Mouse (Mus musculus) Patski (cell line): ENCODE results near the gene Smarca4. TPM values are rescaled to one million over a fixed set of nuclear protein-coding genes. Genes with fewer than 3 reads are reported as not detected.
A peak's percentile ranks its signal among the peaks of the same experiment; 100 is the strongest.

ENCODE experiments used
- ATAC-seq: fragments of 100-300 bp; one replicate; pipeline ENCODE4 v1.8.0; 2021
- CTCF ChIA-PET: fragments of 350-600 bp; sonication (Branson Sonifier 250); formaldehyde crosslinking; loops from one replicate; lab custom pipeline; 2022; ENCODE audit warnings: inconsistent platforms; lab: Charles Lee
- POLR2A ChIA-PET: fragments of 350-600 bp; sonication (Branson Sonifier 250); formaldehyde crosslinking; loops from one replicate; lab custom pipeline; 2022; ENCODE audit warnings: antibody characterized with exemption, inconsistent platforms; lab: Charles Lee
- DNase-seq: peaks from one replicate; pipeline ENCODE4 v3.0.0-alpha.2; 2011; ENCODE audit warnings: low read depth, low spot score
- H3K27me3 ChIP-seq: fragments of 371-371 bp; one replicate; pipeline ENCODE4 v1.5.1; 2021
- CTCF ChIP-seq: fragments of 100-300 bp; IDR thresholded peaks from one replicate; pipeline ENCODE4 v1.5.1; 2021
- in situ Hi-C: fragments of 300-500 bp; cut with MboI; formaldehyde crosslinking; loops from 3 replicates; pipeline ENCODE4 v1.11.1; 2018; ENCODE audit warnings: low pct_unique_long_range_greater_than_20kb, mixed read lengths
- polyA plus RNA-seq: library from polyadenylated mRNA; unstranded; gene quantifications from one replicate; pipeline ENCODE4 v1.2.3, GENCODE M21; 2021

Gene Smarca4
- polyA plus RNA-seq, 1 experiment from 2014 or later: 89.3 TPM

GRCm38 (mm10) chr9:21741514-21741913, 125.5 kb downstream of the Smarca4 start:
- DNase-seq: no peak
- in situ Hi-C loops: no loop called here

DNA sequence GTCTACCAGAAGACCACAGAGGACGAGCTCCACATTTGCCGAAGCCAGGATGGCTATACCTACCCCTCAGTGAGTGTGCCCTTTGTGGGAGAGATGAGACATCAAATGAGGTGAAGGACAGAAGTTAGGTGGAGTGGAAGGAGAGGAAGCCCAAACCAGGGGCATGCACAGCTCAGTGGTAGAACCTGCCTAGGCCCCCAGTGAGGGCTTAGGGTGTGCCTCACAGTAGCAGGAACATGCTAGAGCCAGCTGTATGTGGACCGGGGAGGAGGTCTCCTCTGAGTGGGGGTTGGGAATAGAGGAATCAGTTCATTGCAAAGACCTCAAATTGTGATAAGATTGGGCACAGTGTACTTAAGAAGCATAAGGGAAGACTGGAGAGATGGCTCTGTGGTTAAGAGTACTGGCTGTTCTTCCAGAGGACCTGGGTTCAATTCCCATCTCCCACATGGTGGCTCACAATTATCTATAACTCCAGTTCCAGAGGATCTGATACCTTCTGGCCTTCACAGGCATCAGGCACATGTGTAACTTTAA, 131.3 kb downstream of the Smarca4 start:
- ChIA-PET POLR2A (no interaction called here), CTCF (interaction anchor here (1.3 to 1.5 kb wide), 2 partner anchors 11 to 58 kb away, joined by 3 to 4 read pairs; no protein-coding TSS in a partner anchor)
- DNase-seq (no peak), ATAC-seq (no peak)
- no peak for TF ChIP-seq CTCF
- H3K27me3 ChIP-seq: no peaks in the 10 kb centered on the region
- in situ Hi-C loops: no loop called here

More at GRCm38 (mm10) chr9:21741514-21741913, 125.5 kb downstream of the Smarca4 start:
- TF ChIP-seq CTCF: no peak
- H3K27me3 ChIP-seq: no peaks in the 10 kb centered on the region
- ChIA-PET POLR2A (interaction anchor here (0.7 kb wide), 1 partner anchor 55 kb away, joined by 10 read pairs; no protein-coding TSS in a partner anchor), CTCF (no interaction called here)
- no peak for ATAC-seq

DNA sequence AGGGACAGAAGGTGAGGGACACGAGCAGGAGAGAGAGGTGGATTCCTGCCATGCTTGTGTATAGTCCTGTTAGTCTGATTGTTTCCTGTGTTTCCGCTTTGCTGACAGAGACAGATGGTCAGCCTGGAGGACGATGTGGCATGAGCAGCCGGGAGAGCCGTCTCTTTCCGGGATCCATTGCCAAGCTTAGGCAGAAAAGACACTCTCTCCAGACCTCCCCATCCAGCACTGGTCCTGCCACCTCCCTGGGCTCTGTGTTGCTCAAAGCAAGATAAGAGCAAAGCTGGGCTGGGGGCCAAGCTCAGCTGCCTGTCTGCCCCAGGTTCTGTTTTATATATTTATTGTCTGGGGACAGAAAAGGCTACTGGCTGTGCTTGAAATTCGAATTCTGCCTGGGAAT, 132.1 kb downstream of the Smarca4 start:
- no peaks in the 10 kb centered on the region for H3K27me3 ChIP-seq
- ChIA-PET CTCF (interaction anchor here (1.3 to 1.5 kb wide), 2 partner anchors 12 to 57 kb away, joined by 3 to 4 read pairs; no protein-coding TSS in a partner anchor), POLR2A (interaction anchor here (0.9 to 1.4 kb wide), 2 partner anchors 9 to 24 kb away, joined by 3 read pairs; no protein-coding TSS in a partner anchor)
- in situ Hi-C loops: no loop called here
- no peak for TF ChIP-seq CTCF
- DNase-seq (no peak), ATAC-seq (no peak)

DNA sequence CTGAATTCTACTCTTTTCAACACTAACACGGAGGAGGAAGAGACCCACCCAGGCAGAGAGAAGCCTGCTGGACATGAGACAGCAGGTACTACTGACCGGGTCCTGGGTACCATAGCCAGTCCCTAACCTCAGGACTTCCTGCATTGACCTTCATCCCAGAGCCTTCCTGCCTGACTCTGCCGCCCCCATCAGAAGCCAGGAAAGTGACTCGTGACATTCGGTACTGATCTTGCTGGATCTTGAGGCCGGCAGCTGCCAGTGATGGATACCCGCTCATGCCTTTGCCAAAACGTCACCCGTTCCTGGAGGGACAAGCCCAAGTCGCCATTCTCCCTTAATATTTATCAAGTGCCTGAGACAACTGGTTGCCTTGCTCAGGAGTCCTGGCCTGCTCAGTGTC, 132.5 kb downstream of the Smarca4 start:
- ChIA-PET POLR2A (interaction anchor here (0.9 to 1.4 kb wide), 2 partner anchors 10 to 24 kb away, joined by 3 read pairs; no protein-coding TSS in a partner anchor), CTCF (interaction anchor here (1.3 kb wide), 1 partner anchor 56 kb away, joined by 3 read pairs; no protein-coding TSS in a partner anchor)
- H3K27me3 ChIP-seq: no peaks in the 10 kb centered on the region
- in situ Hi-C loops: no loop called here
- ATAC-seq (no peak), DNase-seq (no peak)
- no peak for TF ChIP-seq CTCF

DNA sequence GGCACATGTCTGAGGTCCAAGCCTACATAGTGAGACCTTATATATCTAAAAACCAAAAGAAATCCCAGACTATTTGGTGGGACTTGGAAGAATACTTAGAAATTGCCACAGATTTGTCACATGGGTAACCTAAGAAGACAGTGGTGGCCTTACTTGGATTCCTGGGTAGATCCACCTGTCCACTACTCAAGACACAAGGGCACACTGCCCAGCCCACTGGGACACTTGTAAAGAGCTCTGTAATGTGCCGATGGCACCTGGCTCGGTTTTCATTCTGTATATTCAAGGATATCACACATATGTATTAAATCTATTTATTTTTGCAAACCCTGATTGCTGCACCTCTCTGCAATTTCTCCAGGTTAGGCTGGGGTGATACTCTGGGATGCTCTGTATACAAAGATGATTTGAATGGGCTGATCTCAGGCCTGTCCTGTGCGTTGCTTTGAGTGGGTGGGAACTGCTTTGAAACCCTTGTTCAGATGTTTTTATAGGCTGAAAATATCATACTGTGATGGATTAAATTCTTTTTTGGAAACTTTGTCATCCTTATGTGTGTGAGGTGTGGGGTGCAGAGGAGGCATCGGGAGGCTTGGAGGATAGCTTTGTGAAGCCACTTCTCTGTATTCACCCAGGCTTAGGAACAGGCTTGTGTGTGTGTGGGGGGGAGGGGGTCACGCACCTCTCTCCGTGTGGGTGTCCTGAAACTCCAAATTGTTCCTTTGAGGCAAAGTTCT, 133.6 kb downstream of the Smarca4 start:
- no peaks in the 10 kb centered on the region for H3K27me3 ChIP-seq
- CTCF ChIA-PET: interaction anchor here (1.0 to 1.5 kb wide), 2 partner anchors 14 to 55 kb away, joined by 3 to 6 read pairs; no protein-coding TSS in a partner anchor
- no peak for ATAC-seq
- POLR2A ChIA-PET: interaction anchor here (0.9 to 1.4 kb wide), 2 partner anchors 11 to 30 kb away, joined by 3 read pairs; no protein-coding TSS in a partner anchor
- DNase-seq: no peak
- TF ChIP-seq CTCF: no peak
- in situ Hi-C loops: loop anchor here (5.0 to 10.0 kb wide), 2 partner anchors 53 to 125 kb away; no protein-coding TSS in a partner anchor

- TF ChIP-seq CTCF: no peak
- DNase-seq: no peak
- ATAC-seq: no peak
- in situ Hi-C loops: loop anchor here (5.0 to 10.0 kb wide), 2 partner anchors 52 to 124 kb away; no protein-coding TSS in a partner anchor
- POLR2A ChIA-PET: interaction anchor here (0.9 kb wide), 1 partner anchor 31 kb away, joined by 3 read pairs; no protein-coding TSS in a partner anchor
- CTCF ChIA-PET: interaction anchor here (1.0 to 1.5 kb wide), 3 partner anchors 11 to 54 kb away, joined by 3 to 6 read pairs (median 6); no protein-coding TSS in a partner anchor
- no peaks in the 10 kb centered on the region for H3K27me3 ChIP-seq
Measured at GRCm38 (mm10) chr9:21750370-21750769, 134.4 kb downstream of the Smarca4 start.

GRCm38 (mm10) chr9:21751347-21751746, 135.4 kb downstream of the Smarca4 start:
- peak; percentile 82 for ATAC-seq
- DNase-seq: peak; percentile 83
- TF ChIP-seq CTCF: no peak
- H3K27me3 ChIP-seq: no peaks in the 10 kb centered on the region
- ChIA-PET CTCF (interaction anchor here (0.7 to 2.1 kb wide), 5 partner anchors 10 to 130 kb away, joined by 3 to 7 read pairs (median 3); partner anchors contain the start of gene Angptl8), POLR2A (interaction anchor here (1.4 kb wide), 1 partner anchor 10 kb away, joined by 4 read pairs; no protein-coding TSS in a partner anchor)
- in situ Hi-C loops: loop anchor here (5.0 to 10.0 kb wide), 2 partner anchors 51 to 123 kb away; no protein-coding TSS in a partner anchor

GRCm38 (mm10) chr9:21752252-21752792, 136.4 kb downstream of the Smarca4 start:
- CTCF ChIA-PET: interaction anchor here (0.7 to 2.1 kb wide), 6 partner anchors 9 to 181 kb away, joined by 3 to 7 read pairs (median 3); no protein-coding TSS in a partner anchor
- peak; percentile 6 for ATAC-seq
- TF ChIP-seq CTCF: no peak
- peak; percentile 64 for DNase-seq
- no peaks in the 10 kb centered on the region for H3K27me3 ChIP-seq
- POLR2A ChIA-PET: interaction anchor here (1.4 kb wide), 1 partner anchor 9 kb away, joined by 4 read pairs; no protein-coding TSS in a partner anchor
- in situ Hi-C loops: loop anchor here (5.0 to 10.0 kb wide), 2 partner anchors 50 to 122 kb away; no protein-coding TSS in a partner anchor

Other genes with a start within 250 kb of the Smarca4 start
- 110 TPM for gene Ilf3, start 248.3 kb upstream of the Smarca4 start, polyA plus RNA-seq
- gene Qtrt1, start 204.3 kb upstream of the Smarca4 start, polyA plus RNA-seq: 30.2 TPM
- gene Dnm2, start 191.3 kb upstream of the Smarca4 start, polyA plus RNA-seq: 75.2 TPM
- gene Tmed1, start 105.9 kb upstream of the Smarca4 start, polyA plus RNA-seq: 63.0 TPM
- gene AB124611, start 90.0 kb upstream of the Smarca4 start, polyA plus RNA-seq: not detected
- 61.7 TPM for gene Carm1, start 69.3 kb upstream of the Smarca4 start, polyA plus RNA-seq
- gene Timm29, start 23.4 kb upstream of the Smarca4 start, polyA plus RNA-seq: 38.9 TPM
- 39.0 TPM for gene Yipf2, start 23.3 kb upstream of the Smarca4 start, polyA plus RNA-seq
- gene Ldlr, start 107.3 kb downstream of the Smarca4 start, polyA plus RNA-seq: 38.4 TPM
- gene Spc24, start 144.1 kb downstream of the Smarca4 start, polyA plus RNA-seq: 38.3 TPM
- 62.4 TPM for gene Kank2, start 182.6 kb downstream of the Smarca4 start, polyA plus RNA-seq
- 15.2 TPM for gene Angptl8, start 219.3 kb downstream of the Smarca4 start, polyA plus RNA-seq
- gene Dock6, start 236.5 kb downstream of the Smarca4 start, polyA plus RNA-seq: 36.1 TPM